Mouse (Mus musculus): ENCODE results near the gene Mgp.

- no peak for TF ChIP-seq CTCF (IDR thresholded peaks at IDR 0.05; ENCODE audit: control insufficient read depth, insufficient read depth, low read length)
- TF ChIP-seq POLR2A (IDR thresholded peaks at IDR 0.05; ENCODE audit: borderline replicate concordance, control insufficient read depth, low read depth, low read length) = no peak
Measured at GRCm38 (mm10) chr6:136837323-136837722, 38.3 kb downstream of the Mgp start.
